Mouse (Mus musculus) forebrain, embryonic 13.5 days (tissue): ENCODE data around the gene Tbc1d10b. TPM values are rescaled to one million over a fixed set of nuclear protein-coding genes. Genes with fewer than 3 reads are reported as not detected.
A peak's percentile ranks its signal among the peaks of the same experiment; 100 is the strongest.

Experiments used
- ATAC-seq: fragments of 200-750 bp; cut with Nextera tagmentation; 2 replicates; pipeline ENCODE4 v1.8.0; 2017
- H3K27ac ChIP-seq: fragments of 300-500 bp; sonication (generic); 2 replicates; pipeline ENCODE4 v1.5.1; 2015; ENCODE audit warnings: inconsistent platforms, mild to moderate bottlenecking, moderate library complexity
- H3K27me3 ChIP-seq: fragments of 300-500 bp; sonication (generic); 2 replicates; pipeline ENCODE4 v1.6.1; 2015; ENCODE audit warnings: mild to moderate bottlenecking, inconsistent platforms
- H3K36me3 ChIP-seq: fragments of 300-500 bp; sonication (generic); 2 replicates; pipeline ENCODE4 v1.6.1; 2015; ENCODE audit warnings: mild to moderate bottlenecking, inconsistent platforms; ENCODE audit not compliant: poor library complexity, severe bottlenecking
- H3K4me1 ChIP-seq: fragments of 300-500 bp; sonication (generic); 2 replicates; pipeline ENCODE4 v1.6.1; 2015; ENCODE audit warnings: inconsistent platforms
- H3K4me2 ChIP-seq: fragments of 300-500 bp; sonication (generic); 2 replicates; pipeline ENCODE4 v1.6.1; 2015; ENCODE audit warnings: inconsistent platforms, mild to moderate bottlenecking, moderate library complexity
- H3K4me3 ChIP-seq: fragments of 300-500 bp; sonication (generic); 2 replicates; pipeline ENCODE4 v1.5.1; 2015; ENCODE audit warnings: mild to moderate bottlenecking, inconsistent platforms
- H3K9ac ChIP-seq: fragments of 300-500 bp; sonication (generic); 2 replicates; pipeline ENCODE4 v1.6.1; 2015; ENCODE audit warnings: mild to moderate bottlenecking, inconsistent platforms
- H3K9me3 ChIP-seq: fragments of 300-500 bp; sonication (generic); replicated peaks from 2 replicates; pipeline ENCODE4 v1.6.1; 2016; ENCODE audit warnings: inconsistent platforms
- WGBS: fragments of 180-500 bp; shearing (Covaris S2); methylation state at CpG from one replicate; pipeline ENCODE4 v1.1.7; 2015; 5-methylcytosine and 5-hydroxymethylcytosine counted together
- polyA plus RNA-seq: library from polyadenylated mRNA; unstranded; fragments of >200 nt; fragmentation: Nextera tagmentation; extraction: Ambion mirVana; gene quantifications from 2 replicates; pipeline ENCODE4 v1.2.1, GENCODE M21; 2015

Gene Tbc1d10b
- polyA plus RNA-seq, 1 experiment from 2014 or later, result 24.9 TPM

DNA sequence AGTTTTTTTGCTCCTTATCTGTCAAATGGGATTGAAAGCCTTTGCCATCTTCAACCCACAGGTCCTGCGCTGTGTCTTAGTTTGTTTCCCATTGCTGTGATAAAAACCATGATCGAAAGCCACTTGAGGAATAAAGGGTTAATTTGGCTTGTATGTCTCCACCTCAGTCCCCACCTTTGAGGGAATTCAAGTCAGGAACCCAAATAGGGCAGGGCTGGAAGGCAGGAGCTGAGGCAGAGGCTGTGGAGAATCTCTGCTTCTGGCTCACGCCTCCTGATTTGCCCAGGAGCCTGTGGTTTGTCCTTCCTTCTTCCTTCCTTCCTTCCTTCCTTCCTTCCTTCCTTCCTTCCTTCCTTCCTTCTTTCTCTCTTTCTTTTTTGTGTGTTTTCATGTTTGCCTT is 14.8 kb upstream of the Tbc1d10b start:
- 98% methylated on average over 3 of the region's 3 CpGs for WGBS
- H3K36me3 ChIP-seq, result peaks cover 5% of the 10 kb centered on the region; the same call in 1 of the 2 replicates

DNA sequence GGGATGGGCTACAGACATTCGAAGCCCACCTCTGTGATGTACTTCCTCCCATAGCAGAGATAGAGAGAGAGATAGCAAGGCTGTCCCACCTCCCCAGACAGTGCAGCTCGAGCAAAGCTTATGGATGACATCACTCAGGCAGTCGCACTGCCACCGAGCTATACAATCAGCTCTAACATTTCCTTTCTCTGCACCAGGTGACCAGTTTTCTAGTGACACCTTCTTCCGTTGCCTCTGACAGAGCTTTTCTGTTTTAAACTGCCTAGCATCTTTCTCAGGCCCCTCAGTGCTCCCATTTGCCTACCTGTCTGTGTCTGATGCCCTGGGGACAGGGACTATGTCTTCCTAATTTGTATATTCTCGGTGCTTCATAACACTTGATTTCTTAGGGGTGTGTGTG is 12.2 kb upstream of the Tbc1d10b start:
- no peak for ATAC-seq
- Histone ChIP-seq H3K4me1 (no peaks in the 10 kb centered on the region), H3K4me3 (no peak overlapping the region), H3K4me2 (no peak overlapping the region), H3K27me3 (no peaks in the 10 kb centered on the region), H3K9ac (no peak overlapping the region), H3K36me3 (peaks cover 5% of the 10 kb centered on the region; the same call in 1 of the 2 replicates), H3K27ac (no peak overlapping the region), H3K9me3 (no peaks in the 10 kb centered on the region)
- 86% methylated on average over 6 of the region's 6 CpGs for WGBS

More for the DNA sequence above, 14.8 kb upstream of the Tbc1d10b start:
- Histone ChIP-seq H3K27ac (no peak overlapping the region), H3K9me3 (no peaks in the 10 kb centered on the region), H3K27me3 (no peaks in the 10 kb centered on the region), H3K4me1 (no peaks in the 10 kb centered on the region), H3K4me3 (no peak overlapping the region), H3K4me2 (no peak overlapping the region), H3K9ac (no peak overlapping the region)
- ATAC-seq, result no peak

DNA sequence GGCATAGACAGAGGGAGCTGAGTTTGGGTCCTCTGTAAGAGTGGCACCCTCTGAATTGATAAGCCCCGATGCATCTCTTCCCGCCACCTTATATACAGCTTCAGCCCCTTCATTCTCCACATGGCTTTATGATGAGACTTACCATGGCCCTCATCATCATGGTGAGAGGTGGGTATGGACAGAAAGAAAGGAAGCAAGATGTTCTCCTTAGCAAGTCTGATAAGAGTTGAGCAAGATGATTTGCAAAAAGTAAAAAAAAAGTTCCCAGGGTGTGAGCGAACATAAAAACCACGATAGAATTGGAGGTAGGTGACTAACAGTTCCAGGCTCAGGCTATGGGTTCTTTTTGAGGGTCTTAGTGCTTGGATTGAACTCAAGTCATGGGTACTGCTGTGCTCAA is 10.4 kb upstream of the Tbc1d10b start:
- Histone ChIP-seq H3K4me3 (no peak overlapping the region), H3K36me3 (peaks cover 3% of the 10 kb centered on the region; the same call in 1 of the 2 replicates), H3K27ac (no peak overlapping the region), H3K27me3 (peaks cover 9% of the 10 kb centered on the region), H3K9me3 (no peaks in the 10 kb centered on the region), H3K4me2 (no peak overlapping the region), H3K9ac (no peak overlapping the region), H3K4me1 (peaks cover 5% of the 10 kb centered on the region; the same call in 1 of the 2 replicates)
- no peak for ATAC-seq
- WGBS, result 95% methylated on average over 4 of the region's 4 CpGs

DNA sequence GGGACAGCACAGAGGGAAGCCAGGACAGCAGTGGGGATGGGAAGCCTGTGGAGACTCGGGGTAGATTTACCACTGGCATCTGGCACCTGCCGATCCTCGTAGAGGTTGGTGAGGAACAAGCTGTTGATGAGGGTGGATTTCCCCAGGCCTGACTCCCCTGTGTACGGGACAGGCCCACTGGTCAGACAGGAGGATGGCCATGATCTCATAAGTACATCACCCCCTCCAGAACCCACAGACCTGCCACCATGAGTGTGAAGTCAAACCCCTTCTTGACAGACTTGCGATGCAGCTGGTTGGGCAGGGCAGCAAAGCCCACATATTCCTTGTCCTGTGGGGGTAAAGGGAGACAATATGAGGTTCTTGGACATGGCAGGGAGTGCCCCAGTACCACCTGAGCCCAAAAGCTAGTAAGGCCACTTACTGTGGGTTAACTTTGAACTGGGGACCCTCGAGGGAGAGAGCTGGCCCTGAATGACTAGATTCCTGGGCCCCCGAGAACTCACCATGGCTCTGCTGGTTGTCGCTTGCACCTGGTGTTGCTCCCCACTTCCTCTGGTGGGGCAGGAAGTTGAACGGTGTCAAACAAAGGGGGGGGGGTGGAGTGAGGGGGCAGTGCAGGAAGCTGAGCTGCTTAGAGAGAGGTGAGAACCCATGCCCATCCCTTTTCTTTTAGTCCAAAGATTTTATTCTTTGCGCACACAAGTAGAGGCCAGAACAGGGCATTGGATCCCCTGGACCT is 9.8 kb upstream of the Tbc1d10b start:
- Histone ChIP-seq H3K36me3 (no peaks in the 10 kb centered on the region; the same call in 1 of the 2 replicates), H3K9me3 (no peaks in the 10 kb centered on the region), H3K4me3 (no peak overlapping the region), H3K4me1 (peaks cover 5% of the 10 kb centered on the region; the same call in 1 of the 2 replicates), H3K27ac (no peak overlapping the region), H3K9ac (no peak overlapping the region), H3K4me2 (no peak overlapping the region), H3K27me3 (peaks cover 9% of the 10 kb centered on the region)
- WGBS, result 86% methylated on average over 10 of the region's 10 CpGs
- no peak for ATAC-seq

DNA sequence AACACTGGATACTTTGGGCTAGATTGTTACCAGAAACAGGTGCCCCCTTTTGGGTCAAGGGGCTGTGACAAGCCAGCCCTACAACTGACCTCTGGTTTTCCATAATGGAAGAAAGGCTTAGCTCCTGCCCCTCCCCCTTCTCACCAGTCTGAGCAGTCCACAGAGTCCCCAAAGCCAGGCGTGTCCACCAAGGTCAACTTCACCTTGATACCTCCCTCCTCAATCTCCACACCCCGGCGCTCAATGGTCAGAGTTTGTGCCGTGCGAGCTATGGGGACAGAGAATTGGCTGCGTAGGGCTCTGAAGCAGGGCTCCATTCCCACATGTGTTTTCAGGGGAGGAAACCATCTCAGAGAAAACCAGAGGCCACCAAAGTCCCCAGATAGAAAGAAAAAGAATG is 9.2 kb upstream of the Tbc1d10b start:
- no peak for ATAC-seq
- H3K27me3 ChIP-seq, result peaks cover 9% of the 10 kb centered on the region
- WGBS, result 94% methylated on average over 6 of the region's 6 CpGs

DNA sequence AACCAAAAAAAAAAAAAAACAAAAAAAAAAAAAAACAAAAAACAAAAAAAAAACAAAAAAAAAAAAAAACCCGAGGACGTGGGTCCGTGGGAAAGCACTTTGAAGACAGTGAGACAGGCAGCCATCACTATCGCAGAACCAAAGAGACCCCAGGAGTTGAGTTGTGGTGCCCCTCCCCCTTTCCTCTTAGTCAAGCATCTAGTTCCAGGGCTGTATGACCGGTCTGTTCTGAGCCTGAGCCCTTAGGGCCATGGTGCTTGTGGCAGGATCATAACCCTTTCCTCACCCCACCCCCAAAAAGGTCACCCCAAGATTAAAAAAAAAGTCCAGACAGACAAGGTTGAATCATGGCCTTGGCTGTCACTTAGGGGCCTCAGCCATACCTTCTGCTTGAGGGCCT is 8.0 kb upstream of the Tbc1d10b start:
- H3K4me2 ChIP-seq, result no peak overlapping the region
- H3K27me3 ChIP-seq, result peaks cover 9% of the 10 kb centered on the region
- ATAC-seq, result no peak
- no peak overlapping the region for H3K27ac ChIP-seq
- H3K4me1 ChIP-seq, result peaks cover 5% of the 10 kb centered on the region; the same call in 1 of the 2 replicates
- H3K4me3 ChIP-seq, result no peak overlapping the region
- 80% methylated on average over 5 of the region's 5 CpGs for WGBS
- no peaks in the 10 kb centered on the region for H3K36me3 ChIP-seq
- no peak overlapping the region for H3K9ac ChIP-seq
- H3K9me3 ChIP-seq, result no peaks in the 10 kb centered on the region

More for the DNA sequence above, 9.2 kb upstream of the Tbc1d10b start:
- Histone ChIP-seq H3K9ac (no peak overlapping the region), H3K27ac (no peak overlapping the region), H3K36me3 (no peaks in the 10 kb centered on the region; the same call in 1 of the 2 replicates), H3K4me3 (no peak overlapping the region), H3K4me1 (peaks cover 5% of the 10 kb centered on the region; the same call in 1 of the 2 replicates), H3K9me3 (no peaks in the 10 kb centered on the region), H3K4me2 (no peak overlapping the region)

DNA sequence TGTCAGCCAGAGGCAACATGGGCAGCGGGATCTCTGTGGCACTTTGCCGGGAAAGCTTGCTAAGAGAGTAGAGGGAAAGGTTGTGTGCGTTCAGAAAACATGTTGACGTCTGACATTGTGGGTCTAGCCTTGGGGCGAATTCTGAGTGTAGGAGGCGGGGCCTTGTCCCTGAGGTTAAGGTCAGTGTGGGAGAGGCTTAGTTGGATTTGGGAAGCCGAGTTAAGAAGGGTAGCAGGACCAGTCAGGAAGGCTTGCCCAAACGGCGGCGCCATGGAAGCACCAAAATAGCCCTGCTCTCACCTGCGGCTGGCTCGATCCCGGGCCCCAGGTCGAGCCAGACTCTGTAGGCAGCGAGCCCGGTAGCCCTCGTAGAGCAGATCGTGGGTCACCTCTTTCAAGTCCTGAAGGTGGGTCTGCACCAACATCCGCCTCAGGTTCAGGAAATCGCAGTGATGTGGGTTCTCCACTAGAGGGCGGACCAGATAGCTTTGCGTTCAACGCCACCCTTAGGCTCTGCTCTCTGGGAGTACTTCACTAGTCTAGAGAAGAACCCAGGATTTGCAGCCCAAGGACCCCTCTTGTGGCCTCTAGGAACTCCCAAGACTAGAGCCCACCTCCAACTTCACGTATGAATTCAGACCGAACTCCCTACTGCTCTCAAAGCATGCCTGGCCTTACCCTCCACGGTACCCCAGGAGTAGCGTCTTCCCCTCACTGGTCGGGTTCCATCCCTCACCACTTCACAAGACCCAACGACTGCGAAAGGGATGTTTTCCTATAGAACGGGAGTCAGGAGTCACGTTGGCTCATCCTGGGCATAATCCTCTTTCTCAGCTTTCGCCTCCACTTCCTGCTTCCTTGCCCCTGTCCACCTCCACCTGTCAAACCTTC is 7.0 kb upstream of the Tbc1d10b start:
- Histone ChIP-seq H3K9ac (peak overlapping the region; percentile 30; the same call in 1 of the 2 replicates), H3K27ac (no peak overlapping the region), H3K9me3 (no peaks in the 10 kb centered on the region), H3K4me3 (peak overlapping the region; percentile 14; the same call in 1 of the 2 replicates), H3K27me3 (peaks cover 9% of the 10 kb centered on the region), H3K36me3 (no peaks in the 10 kb centered on the region), H3K4me2 (peak overlapping the region; percentile 48), H3K4me1 (peaks cover 5% of the 10 kb centered on the region; the same call in 1 of the 2 replicates)
- WGBS, result 29% methylated on average over 33 of the region's 33 CpGs
- ATAC-seq, result peak; percentile 36; the same call in 1 of the 2 replicates

DNA sequence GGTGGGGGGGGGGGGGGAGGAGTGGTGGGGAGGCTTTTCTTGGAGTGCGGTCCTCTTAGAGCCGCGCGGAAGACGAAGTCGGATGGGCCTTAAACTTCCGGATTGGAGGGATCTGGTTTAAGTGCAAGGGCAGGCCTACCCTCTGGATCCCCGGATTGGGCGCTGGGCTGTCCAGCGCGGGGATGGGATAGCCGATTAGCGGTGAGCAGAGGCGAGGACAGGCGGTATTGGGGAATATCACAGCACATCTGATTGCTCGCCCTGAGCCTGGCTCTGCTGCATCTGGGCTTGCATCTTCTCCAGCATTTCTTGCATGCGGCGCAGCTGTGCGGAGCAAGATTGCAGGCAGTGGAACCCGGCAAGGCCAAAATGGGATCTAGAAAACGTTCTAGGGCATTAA is 6.3 kb upstream of the Tbc1d10b start:
- 0 out of 2 replicates have a peak overlapping the region, but pooled peaks have one; percentile 30 for H3K9ac ChIP-seq
- H3K4me1 ChIP-seq, result peaks cover 12% of the 10 kb centered on the region; the same call in 1 of the 2 replicates
- no peak overlapping the region for H3K4me2 ChIP-seq
- 33% methylated on average over 21 of the region's 21 CpGs for WGBS
- peaks cover 9% of the 10 kb centered on the region for H3K27me3 ChIP-seq
- H3K4me3 ChIP-seq, result 0 out of 2 replicates have a peak overlapping the region, but pooled peaks have one; percentile 14
- no peak overlapping the region for H3K27ac ChIP-seq
- H3K36me3 ChIP-seq, result no peaks in the 10 kb centered on the region
- no peaks in the 10 kb centered on the region for H3K9me3 ChIP-seq
- no peak for ATAC-seq

DNA sequence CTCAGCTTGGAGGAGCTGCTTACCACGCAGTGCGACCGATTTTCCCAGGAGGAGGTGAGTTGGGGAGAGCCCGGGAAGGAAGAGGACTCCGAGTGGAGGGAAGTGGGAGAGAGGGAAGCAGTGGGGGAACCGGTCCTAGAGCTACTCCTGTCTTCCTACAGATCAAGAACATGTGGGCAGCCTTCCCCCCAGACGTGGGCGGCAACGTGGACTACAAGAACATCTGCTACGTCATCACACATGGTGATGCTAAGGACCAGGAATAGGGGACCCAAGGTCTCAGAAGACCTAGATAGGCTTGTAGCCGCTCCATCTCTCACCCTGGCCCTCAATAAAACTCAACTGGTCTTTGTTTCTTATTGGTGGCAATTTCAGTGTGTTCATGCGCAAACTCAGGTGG is 5.7 kb upstream of the Tbc1d10b start:
- Histone ChIP-seq H3K9me3 (no peaks in the 10 kb centered on the region), H3K4me3 (no peak overlapping the region), H3K27ac (no peak overlapping the region), H3K4me1 (peaks cover 15% of the 10 kb centered on the region), H3K9ac (no peak overlapping the region), H3K27me3 (peaks cover 9% of the 10 kb centered on the region), H3K4me2 (no peak overlapping the region), H3K36me3 (no peaks in the 10 kb centered on the region)
- WGBS, result 56% methylated on average over 12 of the region's 12 CpGs
- no peak for ATAC-seq

DNA sequence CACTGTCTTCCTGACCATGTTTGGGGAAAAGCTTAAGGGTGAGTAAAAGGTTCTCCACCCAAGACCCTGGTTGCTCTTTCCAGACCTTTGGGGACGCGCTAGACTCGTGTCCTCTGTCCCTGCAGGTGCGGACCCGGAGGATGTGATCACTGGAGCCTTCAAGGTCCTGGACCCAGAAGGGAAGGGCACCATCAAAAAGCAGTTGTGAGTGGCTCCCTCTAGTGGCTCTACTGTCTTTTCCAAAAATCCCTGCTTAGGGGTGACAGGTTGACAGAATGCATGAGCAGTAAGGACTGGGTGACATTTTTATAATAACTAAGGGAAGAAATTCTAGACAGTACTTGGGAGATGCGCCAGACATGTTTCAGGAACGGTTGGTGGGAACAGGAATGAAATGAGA is 5.2 kb upstream of the Tbc1d10b start:
- H3K4me1 ChIP-seq, result peaks cover 15% of the 10 kb centered on the region
- peaks cover 9% of the 10 kb centered on the region for H3K27me3 ChIP-seq
- 40% methylated on average over 7 of the region's 7 CpGs for WGBS
- H3K4me3 ChIP-seq, result no peak overlapping the region
- H3K9ac ChIP-seq, result no peak overlapping the region
- H3K9me3 ChIP-seq, result no peaks in the 10 kb centered on the region
- no peak for ATAC-seq
- no peak overlapping the region for H3K27ac ChIP-seq
- H3K36me3 ChIP-seq, result no peaks in the 10 kb centered on the region
- no peak overlapping the region for H3K4me2 ChIP-seq

DNA sequence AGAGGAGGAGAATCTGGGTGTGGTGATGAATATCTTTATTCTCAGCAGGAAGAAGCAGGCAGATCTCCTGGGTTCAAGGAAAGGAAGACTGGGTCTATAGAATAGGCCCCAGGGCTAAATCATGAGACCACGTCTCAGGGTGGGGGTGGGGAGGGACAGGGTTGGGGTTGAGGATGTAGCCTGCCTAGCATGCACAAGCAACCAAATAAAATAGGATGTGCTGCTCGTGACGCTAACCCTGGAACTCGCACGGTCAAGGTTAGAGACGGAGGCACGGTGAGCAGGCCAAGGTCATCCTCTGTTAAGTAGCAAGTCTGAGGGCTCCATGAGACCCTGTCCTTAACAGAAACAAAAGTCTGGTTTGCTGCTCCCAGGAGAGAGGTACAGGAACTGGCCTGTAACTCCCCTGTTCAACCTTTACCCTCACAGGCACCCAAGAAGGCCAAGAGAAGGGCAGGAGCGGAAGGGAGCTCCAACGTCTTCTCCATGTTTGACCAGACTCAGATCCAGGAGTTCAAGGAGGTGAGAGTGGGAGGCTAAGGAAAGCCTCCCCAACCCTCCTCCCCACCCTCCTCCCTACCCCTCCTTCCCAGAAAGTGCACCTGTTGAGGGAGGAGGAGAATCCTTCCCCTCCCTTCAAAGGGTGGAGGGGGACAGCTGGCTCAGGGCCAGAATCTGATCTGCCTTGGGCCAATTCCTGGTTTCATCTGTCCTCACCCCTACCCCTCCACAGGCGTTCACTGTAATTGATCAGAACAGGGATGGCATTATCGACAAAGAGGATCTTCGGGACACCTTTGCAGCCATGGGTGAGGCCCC is 4.4 kb upstream of the Tbc1d10b start:
- H3K36me3 ChIP-seq, result no peaks in the 10 kb centered on the region
- no peak overlapping the region for H3K4me2 ChIP-seq
- ATAC-seq, result no peak
- WGBS, result 86% methylated on average over 12 of the region's 12 CpGs
- H3K9ac ChIP-seq, result no peak overlapping the region
- no peaks in the 10 kb centered on the region for H3K9me3 ChIP-seq
- no peak overlapping the region for H3K27ac ChIP-seq
- H3K27me3 ChIP-seq, result peaks cover 9% of the 10 kb centered on the region
- H3K4me1 ChIP-seq, result peaks cover 16% of the 10 kb centered on the region
- H3K4me3 ChIP-seq, result no peak overlapping the region
